Mouse (Mus musculus): Measurements from ENCODE around the gene Syvn1.
A peak's percentile ranks its signal among the peaks of the same experiment; 100 is the strongest.

DNA sequence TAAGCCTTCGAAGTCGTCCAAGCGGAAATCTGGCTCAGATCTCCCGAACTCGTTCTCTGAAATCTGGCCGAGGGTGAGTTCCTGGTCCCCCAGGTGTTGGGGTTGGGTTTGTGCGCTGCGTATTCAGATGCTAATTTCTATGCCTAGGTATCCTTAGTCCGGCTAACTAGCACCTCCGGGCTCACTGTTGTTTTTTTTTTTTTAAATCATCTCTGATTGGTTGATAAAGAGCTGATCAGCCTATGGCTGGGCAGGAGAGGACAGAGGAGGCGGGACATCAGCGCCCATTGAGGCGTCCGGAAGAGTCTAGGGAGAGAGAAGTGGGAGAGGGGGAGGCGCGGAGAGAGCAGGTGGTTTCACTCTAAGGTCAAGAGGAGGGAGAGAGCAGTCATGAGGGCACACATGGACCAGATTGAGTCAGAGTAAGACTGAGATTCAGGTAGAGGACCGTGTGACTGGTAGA lies 39.1 kb downstream of the Syvn1 start:
- TF ChIP-seq CHD2 (IDR thresholded peaks at IDR 0.05; ENCODE audit: low read length) (peak; percentile 86), CTCF (conservative IDR thresholded peaks at IDR 0.05 in 1 of 2, IDR thresholded peaks at IDR 0.05 in 1 of 2; ENCODE audit: low read depth in 2 of 2, low read length in 2 of 2) (no peak), POLR2A (IDR thresholded peaks at IDR 0.05; ENCODE audit: low read depth, low read length) (peak; percentile 52)
